Mouse (Mus musculus) brain, adult 2 months (tissue): Measurements from ENCODE around the gene Rbm20.
"Not testable (repeated sequence)": the region's sequence is repeated elsewhere in the genome, so short reads cannot be mapped to it uniquely, and the experiment has no call there.

Experiments
- DNase-seq: peaks from one replicate; pipeline ENCODE4 v3.0.0; 2011; ENCODE audit warnings: low read depth, low spot score

Gene Rbm20

GRCm38 (mm10) chr19:53676718-53677634, at the start of gene Rbm20:
Rbm20 (plus strand) TSS chr19:53677306.
- peak; percentile 22 for DNase-seq

GRCm38 (mm10) chr19:53638041-53638440, 39.1 kb upstream of the Rbm20 start:
- DNase-seq = peak; percentile 34

GRCm38 (mm10) chr19:53638727-53639126, 38.4 kb upstream of the Rbm20 start:
- no peak for DNase-seq

GRCm38 (mm10) chr19:53644020-53644595, 33.0 kb upstream of the Rbm20 start:
- peak; percentile 48 for DNase-seq

- DNase-seq = no peak
Observed at GRCm38 (mm10) chr19:53647301-53647700, 29.8 kb upstream of the Rbm20 start.

GRCm38 (mm10) chr19:53648056-53648455, 29.1 kb upstream of the Rbm20 start:
- peak; percentile 36 for DNase-seq

- peak; percentile 86 for DNase-seq
Observed at GRCm38 (mm10) chr19:53648802-53649236, 28.3 kb upstream of the Rbm20 start.

- DNase-seq = peak; percentile 60
Observed at GRCm38 (mm10) chr19:53649361-53649760, 27.7 kb upstream of the Rbm20 start.

GRCm38 (mm10) chr19:53649802-53650201, 27.3 kb upstream of the Rbm20 start:
- DNase-seq = peak; percentile 56

- no peak for DNase-seq
Observed at GRCm38 (mm10) chr19:53650921-53651320, 26.2 kb upstream of the Rbm20 start.

- DNase-seq = no peak
Observed at GRCm38 (mm10) chr19:53652267-53652666, 24.8 kb upstream of the Rbm20 start.

GRCm38 (mm10) chr19:53653624-53654467, 23.3 kb upstream of the Rbm20 start:
- no peak for DNase-seq

- DNase-seq = not testable (repeated sequence)
Observed at GRCm38 (mm10) chr19:53656443-53656842, 20.7 kb upstream of the Rbm20 start.

- no peak for DNase-seq
Observed at GRCm38 (mm10) chr19:53657437-53657836, 19.7 kb upstream of the Rbm20 start.

GRCm38 (mm10) chr19:53660722-53661420, 16.2 kb upstream of the Rbm20 start:
- DNase-seq = no peak

GRCm38 (mm10) chr19:53661938-53662722, 15.0 kb upstream of the Rbm20 start:
- no peak for DNase-seq

GRCm38 (mm10) chr19:53664831-53665230, 12.3 kb upstream of the Rbm20 start:
- DNase-seq = no peak

GRCm38 (mm10) chr19:53665391-53665790, 11.7 kb upstream of the Rbm20 start:
- DNase-seq = no peak

- no peak for DNase-seq
Observed at GRCm38 (mm10) chr19:53666708-53667107, 10.4 kb upstream of the Rbm20 start.

- DNase-seq = no peak
Observed at GRCm38 (mm10) chr19:53668821-53669220, 8.3 kb upstream of the Rbm20 start.
